Mouse (Mus musculus) liver, embryonic 13.5 days (tissue): ENCODE results near the gene Zkscan16. TPM values are rescaled to one million over a fixed set of nuclear protein-coding genes. Genes with fewer than 3 reads are reported as not detected.

Source experiments
- ATAC-seq: fragments of 200-750 bp; cut with Nextera tagmentation; 2 replicates; pipeline ENCODE4 v1.8.0; 2017; ENCODE audit warnings: low read depth, mild to moderate bottlenecking, moderate number of reproducible peaks, moderate library complexity
- DNase-seq: peaks from one replicate; pipeline ENCODE4 v3.0.0; 2022
- H3K27ac ChIP-seq: fragments of 300-500 bp; sonication (generic); 2 replicates; pipeline ENCODE4 v1.5.1; 2015; ENCODE audit warnings: moderate library complexity, mild to moderate bottlenecking, inconsistent platforms
- H3K27me3 ChIP-seq: fragments of 300-500 bp; sonication (generic); 2 replicates; pipeline ENCODE4 v1.6.1; 2015; ENCODE audit warnings: mild to moderate bottlenecking, inconsistent platforms
- H3K36me3 ChIP-seq: fragments of 300-500 bp; sonication (generic); 2 replicates; pipeline ENCODE4 v1.6.1; 2015; ENCODE audit warnings: mild to moderate bottlenecking, inconsistent platforms
- H3K4me1 ChIP-seq: fragments of 300-500 bp; sonication (generic); replicated peaks from 2 replicates; pipeline ENCODE4 v1.6.1; 2015; ENCODE audit warnings: inconsistent platforms
- H3K4me2 ChIP-seq: fragments of 300-500 bp; sonication (generic); 2 replicates; pipeline ENCODE4 v1.6.1; 2015; ENCODE audit warnings: inconsistent platforms, mild to moderate bottlenecking, moderate library complexity
- H3K4me3 ChIP-seq: fragments of 300-500 bp; sonication (generic); replicated peaks from 2 replicates; pipeline ENCODE4 v1.5.1; 2015; ENCODE audit warnings: mild to moderate bottlenecking, inconsistent platforms
- H3K9ac ChIP-seq: fragments of 300-500 bp; sonication (generic); 2 replicates; pipeline ENCODE4 v1.6.1; 2015; ENCODE audit warnings: mild to moderate bottlenecking, inconsistent platforms
- H3K9me3 ChIP-seq: fragments of 300-500 bp; sonication (generic); replicated peaks from 2 replicates; pipeline ENCODE4 v1.6.1; 2016; ENCODE audit warnings: inconsistent platforms
- WGBS: fragments of 180-500 bp; shearing (Covaris S2); methylation state at CpG from one replicate; pipeline ENCODE4 v1.1.7; 2015; ENCODE audit not compliant: insufficient replicate concordance; 5-methylcytosine and 5-hydroxymethylcytosine counted together
- polyA plus RNA-seq: library from polyadenylated mRNA; unstranded; fragments of >200 nt; fragmentation: Nextera tagmentation; extraction: Ambion mirVana; gene quantifications from 2 replicates; pipeline ENCODE4 v1.2.1, GENCODE M21; 2015

Gene Zkscan16
- polyA plus RNA-seq, 1 experiment from 2014 or later: 0.06 TPM

DNA sequence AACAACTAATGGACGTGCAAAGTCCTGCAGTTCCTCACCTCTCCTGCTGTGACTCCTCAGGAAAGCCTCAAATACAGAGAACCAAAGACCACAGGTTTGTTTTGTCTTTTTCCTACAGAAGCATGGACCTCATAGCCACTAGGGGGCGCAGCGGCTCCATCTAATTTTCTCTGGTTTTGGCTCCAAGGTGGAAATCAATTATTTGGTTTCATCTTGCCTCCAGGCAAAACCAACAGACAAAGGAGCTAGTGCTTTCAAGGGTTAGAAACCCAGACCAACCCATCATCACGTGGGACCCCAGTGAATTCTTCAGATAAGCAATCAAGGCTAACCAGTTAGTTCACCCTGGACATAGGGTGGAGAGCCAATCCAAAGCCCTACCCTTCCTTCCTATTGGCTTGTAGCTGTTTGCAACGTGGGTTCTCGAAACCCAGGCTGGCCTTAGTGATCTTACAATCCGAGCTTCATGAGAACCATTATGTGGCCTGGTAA is 41.8 kb downstream of the Zkscan16 start:
- H3K36me3 ChIP-seq: peaks cover 7% of the 10 kb centered on the region; the same call in 1 of the 2 replicates
- WGBS: 6% methylated on average over 7 of the region's 7 CpGs
- peak overlapping the region; percentile 39 for H3K4me2 ChIP-seq
- peak; percentile 62 for ATAC-seq
- H3K27ac ChIP-seq: peak overlapping the region; percentile 11; the same call in 1 of the 2 replicates
- no peak overlapping the region; the same call in 1 of the 2 replicates for H3K4me3 ChIP-seq
- peak; percentile 62 for DNase-seq
- peaks cover 52% of the 10 kb centered on the region for H3K4me1 ChIP-seq
- H3K9ac ChIP-seq: no peak overlapping the region
- no peaks in the 10 kb centered on the region for H3K27me3 ChIP-seq
- no peaks in the 10 kb centered on the region for H3K9me3 ChIP-seq

DNA sequence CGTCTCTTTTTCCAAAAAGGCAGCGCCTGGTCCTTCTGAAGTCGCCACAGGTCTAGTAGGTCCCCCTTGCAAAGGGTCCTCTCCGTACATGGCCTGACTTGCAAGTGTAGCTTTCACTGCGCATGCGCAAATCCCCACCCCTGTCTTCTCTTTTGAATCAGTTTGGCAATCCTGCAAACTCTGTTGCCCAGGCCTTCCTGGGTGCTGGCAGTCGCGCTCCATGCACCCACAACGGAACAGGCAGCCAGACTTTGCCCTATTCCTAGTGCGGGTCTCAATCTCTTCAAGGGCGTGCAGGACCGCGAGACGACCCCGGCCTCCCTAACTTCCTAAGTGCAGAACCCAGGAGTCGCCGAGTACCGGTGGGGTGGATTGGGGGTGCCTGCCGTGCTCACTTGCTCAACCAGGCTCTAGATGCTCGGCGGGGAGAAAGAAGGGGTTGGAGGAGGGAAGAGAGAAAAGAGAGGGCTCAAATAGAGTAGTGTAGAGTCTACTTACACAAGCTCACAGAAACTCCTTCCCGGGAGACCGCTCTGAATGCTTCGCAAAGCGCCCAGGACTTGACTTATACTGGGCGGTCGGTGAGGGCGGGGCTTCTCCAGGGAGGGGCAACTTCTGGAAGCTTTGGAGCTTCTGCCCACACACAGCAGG is 43.2 kb downstream of the Zkscan16 start, which contains the start of gene Ptgr1:
TSS of gene Ptgr1 (minus strand) at position 580 of the 651 bp plus-strand sequence.
- peak; percentile 74 for DNase-seq
- peak; percentile 75 for ATAC-seq
- peak within 1 kb of the TSS; percentile 67 for H3K27ac ChIP-seq
- peak within 1 kb of the TSS; percentile 94 for H3K4me2 ChIP-seq
- H3K9ac ChIP-seq: peak within 1 kb of the TSS; percentile 69
- H3K36me3 ChIP-seq: 0 out of 2 replicates have a peak, but pooled peaks cover 3% of the 10 kb centered on the region
- H3K9me3 ChIP-seq: no peaks in the 10 kb centered on the region
- H3K4me3 ChIP-seq: peak within 1 kb of the TSS; percentile 72
- under 1% methylated on average over 28 of the region's 28 CpGs for WGBS
- H3K27me3 ChIP-seq: no peaks in the 10 kb centered on the region
- H3K4me1 ChIP-seq: peaks cover 67% of the 10 kb centered on the region

DNA sequence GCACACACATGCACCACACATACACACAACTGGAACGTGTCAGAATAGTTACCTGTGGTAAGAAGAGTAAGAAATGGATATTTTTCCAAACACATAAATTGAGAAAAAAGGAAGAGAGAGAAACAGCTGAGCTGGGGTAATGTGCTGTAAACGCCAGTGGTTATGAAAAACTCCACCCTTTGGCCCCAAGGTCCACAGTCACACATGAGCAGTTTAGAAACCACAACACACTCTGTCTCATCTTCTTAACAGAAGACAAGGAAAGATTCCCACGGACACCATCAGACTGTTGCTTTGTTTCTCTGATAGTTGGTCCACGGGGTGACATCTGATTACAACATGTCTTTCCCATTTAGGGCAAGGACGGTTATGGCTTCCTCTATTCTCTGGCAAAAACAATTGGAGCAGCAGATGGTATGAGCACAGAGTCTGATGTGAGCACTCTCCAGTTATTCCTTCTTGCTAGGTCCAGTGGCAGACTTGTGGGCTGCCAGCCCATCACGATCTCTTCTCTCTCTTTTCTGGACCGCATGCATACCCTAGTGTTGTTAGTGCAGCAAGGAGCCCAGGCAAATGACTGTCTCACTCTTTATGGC is 46.0 kb downstream of the Zkscan16 start:
- no peak overlapping the region for H3K4me3 ChIP-seq
- ATAC-seq (no peak), DNase-seq (no peak)
- H3K4me1 ChIP-seq: peaks cover 91% of the 10 kb centered on the region
- H3K9me3 ChIP-seq: no peaks in the 10 kb centered on the region
- H3K36me3 ChIP-seq: no peaks in the 10 kb centered on the region
- no peak overlapping the region for H3K4me2 ChIP-seq
- H3K27me3 ChIP-seq: no peaks in the 10 kb centered on the region
- no peak overlapping the region for H3K27ac ChIP-seq
- 51% methylated on average over 7 of the region's 7 CpGs for WGBS
- no peak overlapping the region for H3K9ac ChIP-seq

DNA sequence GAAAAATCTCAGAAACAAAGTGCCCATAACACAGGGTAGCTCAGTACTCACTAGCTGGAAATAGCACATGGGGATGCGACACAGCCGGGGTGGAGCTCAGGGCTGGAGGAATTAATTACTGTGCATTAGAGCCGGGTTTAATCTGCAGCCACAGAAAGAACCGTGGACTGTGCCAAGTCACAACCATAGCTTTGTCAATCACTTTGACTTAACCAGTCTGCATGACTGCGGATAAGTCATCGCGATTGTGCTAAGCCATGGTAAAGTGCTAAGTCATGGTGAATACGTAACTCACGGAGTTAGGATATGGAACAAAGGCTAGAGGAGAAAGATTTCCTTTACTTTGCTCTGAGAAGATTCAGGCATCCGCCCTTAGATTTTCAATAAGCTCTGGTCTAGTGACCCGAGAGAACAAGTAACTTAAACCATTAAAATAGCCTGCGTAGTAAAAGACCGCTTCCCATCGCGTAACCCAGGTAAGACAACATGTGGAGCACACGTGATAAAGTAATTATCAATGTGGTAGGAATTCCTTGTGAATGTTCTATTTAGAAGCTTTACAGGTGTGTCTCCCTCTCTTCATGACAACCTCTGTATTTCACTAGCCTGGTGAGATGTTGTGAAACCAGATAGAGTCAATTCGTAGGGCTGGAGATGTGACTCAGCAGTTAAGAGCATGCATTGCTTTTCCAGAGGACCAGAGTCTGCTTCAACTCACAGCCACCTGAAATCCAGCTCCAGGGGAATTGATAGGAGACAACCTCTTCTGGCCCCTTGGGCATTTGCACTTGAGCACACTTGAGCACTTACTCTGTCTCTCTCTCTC is 47.4 kb downstream of the Zkscan16 start:
- DNase-seq: no peak
- ATAC-seq: peak; percentile 51

DNA sequence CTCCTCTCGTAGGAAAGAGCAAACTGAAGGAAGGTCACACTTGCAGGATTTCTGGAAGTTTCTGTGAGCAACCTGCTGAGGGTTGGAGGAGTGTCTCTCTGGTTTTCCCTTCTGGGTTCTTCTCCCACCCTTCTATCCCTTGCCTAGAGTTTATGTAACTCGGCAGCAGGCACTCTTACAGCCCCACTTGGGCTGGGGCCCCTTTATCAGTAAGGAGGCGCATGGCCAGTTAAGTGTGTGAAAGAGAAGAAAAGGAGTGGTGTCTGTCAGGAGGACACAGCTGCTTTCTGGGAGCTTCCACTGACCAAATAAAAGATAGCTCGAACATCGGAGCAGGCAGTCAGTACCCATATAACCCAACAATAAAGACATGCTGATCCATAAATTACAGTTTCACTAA is 48.8 kb downstream of the Zkscan16 start:
- Histone ChIP-seq H3K9me3 (no peaks in the 10 kb centered on the region), H3K4me1 (peaks cover 80% of the 10 kb centered on the region), H3K4me3 (peak overlapping the region; percentile 24), H3K36me3 (no peaks in the 10 kb centered on the region), H3K9ac (peak overlapping the region; percentile 49; the same call in 1 of the 2 replicates), H3K27ac (peak overlapping the region; percentile 67), H3K27me3 (no peaks in the 10 kb centered on the region), H3K4me2 (peak overlapping the region; percentile 58)
- DNase-seq: no peak
- WGBS: 19% methylated on average over 5 of the region's 5 CpGs
- peak; percentile 75 for ATAC-seq

More for the DNA sequence above, 47.4 kb downstream of the Zkscan16 start:
- H3K9me3 ChIP-seq: no peaks in the 10 kb centered on the region
- peak overlapping the region; percentile 35 for H3K4me2 ChIP-seq
- WGBS: 55% methylated on average over 17 of the region's 17 CpGs
- no peaks in the 10 kb centered on the region for H3K36me3 ChIP-seq
- H3K27me3 ChIP-seq: no peaks in the 10 kb centered on the region
- H3K27ac ChIP-seq: peak overlapping the region; percentile 75
- 0 out of 2 replicates have a peak overlapping the region, but pooled peaks have one; percentile 33 for H3K9ac ChIP-seq
- H3K4me3 ChIP-seq: no peak overlapping the region
- peaks cover 91% of the 10 kb centered on the region for H3K4me1 ChIP-seq

DNA sequence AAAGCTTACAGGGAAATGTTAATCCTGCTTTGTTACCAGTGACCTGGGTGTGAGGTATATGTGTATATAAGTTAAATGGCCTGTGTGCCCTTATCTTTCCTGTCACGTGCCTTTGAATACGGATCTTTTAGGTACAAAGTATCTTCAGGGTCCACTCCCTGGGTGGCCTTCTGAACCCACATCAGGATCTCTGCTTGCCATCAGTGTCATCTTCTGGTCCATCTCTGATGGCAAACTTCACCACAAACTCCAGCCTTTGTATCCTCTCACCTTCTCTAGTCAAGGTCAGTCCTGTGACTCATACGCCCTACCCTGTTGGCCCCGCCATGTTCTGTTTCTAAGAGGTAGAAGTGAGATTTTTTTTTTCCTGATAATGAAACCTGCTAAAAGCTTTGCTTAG is 51.3 kb downstream of the Zkscan16 start, which contains the start of gene Dnajc25:
TSS of gene Dnajc25 (plus strand) at position 301 of the 400 bp plus-strand sequence.
- WGBS: 36% methylated on average over 4 of the region's 4 CpGs
- H3K9me3 ChIP-seq: no peaks in the 10 kb centered on the region
- no peak within 1 kb of the TSS for H3K27ac ChIP-seq
- no peaks in the 10 kb centered on the region for H3K27me3 ChIP-seq
- no peak for DNase-seq
- no peaks in the 10 kb centered on the region for H3K36me3 ChIP-seq
- no peak within 1 kb of the TSS for H3K4me2 ChIP-seq
- peaks cover 75% of the 10 kb centered on the region for H3K4me1 ChIP-seq
- H3K9ac ChIP-seq: no peak within 1 kb of the TSS
- no peak within 1 kb of the TSS for H3K4me3 ChIP-seq
- ATAC-seq: no peak

DNA sequence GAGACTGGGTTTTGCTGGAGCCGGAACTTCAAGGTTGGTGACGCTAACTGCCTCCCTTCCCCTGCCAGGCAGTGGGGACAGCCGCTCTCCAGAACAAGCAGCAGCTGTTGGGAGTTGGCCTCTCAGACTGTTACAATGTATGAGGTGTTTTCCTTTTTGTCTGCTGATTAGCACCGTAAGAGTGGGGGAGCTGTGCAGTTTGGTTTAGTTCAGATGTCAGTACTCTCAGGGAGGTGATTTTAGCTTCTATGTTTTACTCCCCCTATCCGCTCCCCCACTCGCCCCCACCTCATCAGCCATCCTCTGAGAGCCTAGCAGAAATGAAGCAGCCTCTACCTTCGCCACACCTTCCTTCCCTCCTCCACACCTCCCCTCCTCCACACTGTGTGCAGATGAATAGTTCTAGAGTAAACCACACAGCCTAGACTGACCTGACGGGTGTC is 51.8 kb downstream of the Zkscan16 start:
- H3K4me3 ChIP-seq: no peak overlapping the region
- no peak for DNase-seq
- H3K27ac ChIP-seq: no peak overlapping the region
- ATAC-seq: no peak
- no peaks in the 10 kb centered on the region for H3K27me3 ChIP-seq
- no peaks in the 10 kb centered on the region for H3K36me3 ChIP-seq
- H3K9ac ChIP-seq: no peak overlapping the region
- 55% methylated on average over 8 of the region's 8 CpGs for WGBS
- no peak overlapping the region for H3K4me2 ChIP-seq
- H3K9me3 ChIP-seq: no peaks in the 10 kb centered on the region
- H3K4me1 ChIP-seq: peaks cover 70% of the 10 kb centered on the region

DNA sequence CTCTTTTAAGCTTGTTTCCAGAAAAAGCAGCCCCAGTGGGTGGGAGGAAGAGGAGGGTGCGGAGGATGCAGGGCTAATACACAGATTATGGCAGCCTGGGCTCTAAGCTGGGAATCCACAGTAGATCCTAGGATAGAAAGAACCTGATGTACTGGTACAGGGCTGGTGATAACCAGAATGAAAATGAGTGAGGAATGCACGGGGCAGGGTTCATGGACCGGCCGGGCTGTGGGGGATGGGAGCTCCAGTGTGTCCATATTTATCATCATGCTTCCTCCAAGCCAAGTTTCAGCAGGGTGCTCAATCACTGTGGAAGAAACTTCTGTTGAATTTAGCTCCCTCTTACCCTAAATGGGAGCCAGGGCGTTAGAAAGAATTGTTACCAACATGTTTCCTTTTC is 53.7 kb downstream of the Zkscan16 start:
- H3K4me1 ChIP-seq: peaks cover 55% of the 10 kb centered on the region
- DNase-seq: no peak
- no peak overlapping the region for H3K4me2 ChIP-seq
- H3K4me3 ChIP-seq: no peak overlapping the region
- H3K9me3 ChIP-seq: no peaks in the 10 kb centered on the region
- H3K36me3 ChIP-seq: no peaks in the 10 kb centered on the region
- no peak for ATAC-seq
- no peaks in the 10 kb centered on the region for H3K27me3 ChIP-seq
- WGBS: 75% methylated on average over 5 of the region's 5 CpGs
- H3K27ac ChIP-seq: no peak overlapping the region
- no peak overlapping the region for H3K9ac ChIP-seq

DNA sequence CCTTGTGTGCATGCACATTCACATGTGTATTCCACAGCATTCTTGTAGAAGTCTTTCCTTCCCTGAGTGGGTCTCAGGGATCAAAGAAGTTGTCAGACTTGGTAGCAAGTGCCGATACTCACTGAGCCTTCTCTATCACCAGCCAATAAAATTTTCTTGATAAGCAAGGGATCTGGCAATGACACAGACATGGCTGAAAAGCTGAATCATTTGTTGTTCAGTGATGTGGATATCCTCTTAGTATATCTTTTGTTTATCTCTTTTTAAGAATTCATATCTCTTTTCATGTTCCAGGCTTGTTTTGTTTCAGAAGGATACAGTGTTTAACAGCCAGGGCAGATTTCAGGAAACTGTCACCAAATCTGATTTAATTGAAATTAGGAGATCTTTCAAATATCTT is 55.3 kb downstream of the Zkscan16 start:
- no peak for DNase-seq
- H3K9me3 ChIP-seq: no peaks in the 10 kb centered on the region
- 57% methylated on average over 1 of the region's 1 CpGs for WGBS
- H3K4me1 ChIP-seq: peaks cover 47% of the 10 kb centered on the region
- ATAC-seq: no peak
- H3K27ac ChIP-seq: no peak overlapping the region
- no peak overlapping the region for H3K4me3 ChIP-seq
- no peak overlapping the region for H3K4me2 ChIP-seq
- H3K27me3 ChIP-seq: no peaks in the 10 kb centered on the region
- H3K36me3 ChIP-seq: no peaks in the 10 kb centered on the region
- no peak overlapping the region for H3K9ac ChIP-seq

DNA sequence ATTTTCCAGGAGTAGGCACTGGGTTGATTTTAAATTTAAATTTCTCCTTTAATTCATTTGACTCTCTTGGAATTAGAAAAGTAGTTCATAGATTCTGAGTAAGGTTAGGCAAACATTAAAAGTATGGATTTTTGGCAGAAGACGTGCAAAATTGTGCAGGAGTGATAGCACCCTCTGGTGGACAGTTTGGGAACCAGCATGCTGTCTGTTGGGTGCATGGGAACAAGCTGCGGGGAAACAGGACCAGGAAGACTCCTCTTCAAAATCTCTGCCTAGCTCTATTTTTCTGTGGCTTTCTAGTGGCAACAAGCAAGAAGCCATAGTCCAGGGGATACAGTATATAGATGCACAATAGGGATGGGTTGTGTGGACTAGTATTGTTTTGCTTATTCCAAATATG is 56.3 kb downstream of the Zkscan16 start:
- Histone ChIP-seq H3K4me3 (no peak overlapping the region), H3K9ac (no peak overlapping the region), H3K4me1 (peaks cover 47% of the 10 kb centered on the region), H3K36me3 (no peaks in the 10 kb centered on the region), H3K27me3 (no peaks in the 10 kb centered on the region), H3K4me2 (no peak overlapping the region), H3K9me3 (no peaks in the 10 kb centered on the region), H3K27ac (no peak overlapping the region)
- DNase-seq (peak; percentile 58), ATAC-seq (no peak)
- WGBS: 4% methylated on average over 2 of the region's 2 CpGs

DNA sequence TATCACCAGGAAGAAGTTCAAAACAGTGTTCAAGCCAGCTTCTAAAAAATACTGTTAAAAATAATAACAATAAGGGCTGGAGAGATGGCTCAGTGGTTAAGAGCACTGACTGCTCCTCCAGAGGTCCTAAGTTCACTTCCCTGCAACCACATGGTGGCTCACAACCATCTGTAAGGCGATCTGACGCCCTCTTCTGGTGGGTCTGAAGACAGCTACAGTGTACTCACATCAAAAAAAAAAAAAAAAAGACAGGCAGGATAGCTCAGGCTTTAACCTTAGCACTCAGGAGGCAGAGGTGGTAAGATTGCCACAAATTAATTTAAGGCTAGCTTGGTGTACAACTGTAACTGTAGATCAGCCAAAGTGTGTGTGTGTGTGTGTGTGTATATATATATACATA is 57.2 kb downstream of the Zkscan16 start:
- Histone ChIP-seq H3K4me1 (peaks cover 47% of the 10 kb centered on the region), H3K4me3 (no peak overlapping the region), H3K27ac (no peak overlapping the region), H3K4me2 (no peak overlapping the region), H3K9me3 (no peaks in the 10 kb centered on the region), H3K9ac (no peak overlapping the region), H3K36me3 (no peaks in the 10 kb centered on the region), H3K27me3 (no peaks in the 10 kb centered on the region)
- WGBS: 2% methylated on average over 2 of the region's 2 CpGs
- ATAC-seq: no peak
- no peak for DNase-seq
